Comparison of ENCODE assay signal across 11 mouse cellular contexts in the genomic region with DNA sequence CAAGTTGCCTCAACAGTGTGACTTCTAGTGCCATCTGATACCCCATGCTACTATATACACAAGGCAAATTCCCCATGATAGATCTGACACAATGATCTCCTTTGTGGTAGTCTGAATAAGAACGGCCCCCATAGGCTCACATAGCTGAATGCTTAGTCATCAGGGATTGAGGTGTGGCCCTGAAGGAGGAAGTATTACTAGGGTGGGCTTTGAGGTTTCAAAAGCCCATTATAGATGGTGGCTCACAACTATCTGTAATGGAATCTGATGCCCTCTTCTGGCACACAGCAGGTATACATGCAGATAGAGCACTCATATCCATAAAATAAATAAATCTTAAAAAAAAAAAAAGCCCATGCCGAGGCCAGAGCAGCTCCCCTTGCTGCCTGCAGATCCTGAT. TPM values are rescaled to one million over a fixed set of nuclear protein-coding genes. Genes with fewer than 3 reads are reported as not detected.
DNase-seq lines count a peak whose midpoint lies in the region; ATAC-seq and TF ChIP-seq lines count a peak whose summit lies in the region.
"Had no signal": no experiment of that assay in that cellular context is flagged by ENCODE, and none has a peak within 500 bp of the region (broad histone marks: within the 10 kb centered on the region; RNA-seq: fewer than 3 reads in every experiment).

No protein-coding gene starts in this region.

- H3K9me3 ChIP-seq in intestine, postnatal 0 days (ENCODE audit: control insufficient read depth), result no peaks in the 10 kb centered on the region
- H3K9me3 ChIP-seq in intestine, embryonic 16.5 days (ENCODE audit: control insufficient read depth, low read length), result no peaks in the 10 kb centered on the region
- H3K9me3 ChIP-seq: heart, embryonic 10.5 days had no signal

- peaks cover 25% of the 10 kb centered on the region for H3K36me3 ChIP-seq in intestine, postnatal 0 days (ENCODE audit: control insufficient read depth, insufficient read depth)
- H3K36me3 ChIP-seq in intestine, embryonic 16.5 days (ENCODE audit: control insufficient read depth, insufficient read depth, low read length), result 0 out of 2 replicates have a peak, but pooled peaks cover 4% of the 10 kb centered on the region

- 49% methylated on average over 2 of the region's 2 CpGs for WGBS in intestine, postnatal 0 days
- WGBS in intestine, embryonic 16.5 days, result 43% methylated on average over 2 of the region's 2 CpGs

- peak; percentile 46 for TF ChIP-seq CTCF in intestine, postnatal 0 days (IDR thresholded peaks at IDR 0.05; ENCODE audit: low read depth)

- no peaks in the 10 kb centered on the region for H3K4me1 ChIP-seq in intestine, postnatal 0 days (replicated peaks; ENCODE audit: control insufficient read depth, insufficient read depth, low read length)
- no peaks in the 10 kb centered on the region for H3K4me1 ChIP-seq in intestine, embryonic 16.5 days (ENCODE audit: control insufficient read depth, insufficient read depth, low read length)
- H3K4me1 ChIP-seq: heart, embryonic 10.5 days had no signal

- no peak overlapping the region for H3K4me3 ChIP-seq in intestine, postnatal 0 days (ENCODE audit: low read depth, low read length)
- H3K4me3 ChIP-seq in intestine, embryonic 16.5 days (ENCODE audit: low read length), result no peak overlapping the region
- H3K4me3 ChIP-seq: erythroblast, embryonic 14.5 days; heart, embryonic 10.5 days had no signal

- no peak overlapping the region for H3K4me2 ChIP-seq in intestine, postnatal 0 days (replicated peaks; ENCODE audit: low read depth)
- H3K4me2 ChIP-seq in intestine, embryonic 16.5 days (ENCODE audit: low read depth, low read length), result no peak overlapping the region
- H3K4me2 ChIP-seq: hindbrain, embryonic 14.5 days had no signal

- H3K27me3 ChIP-seq in intestine, postnatal 0 days (replicated peaks; ENCODE audit: control insufficient read depth, insufficient read depth, low read length), result no peaks in the 10 kb centered on the region
- H3K27me3 ChIP-seq in intestine, embryonic 16.5 days (replicated peaks; ENCODE audit: control insufficient read depth, insufficient read depth, low read length), result no peaks in the 10 kb centered on the region

- no peak; the same call in 1 of the 2 replicates for ATAC-seq in intestine, postnatal 0 days
- ATAC-seq in intestine, embryonic 16.5 days, result no peak
- ATAC-seq in common myeloid progenitor, adult 5-6 weeks (replicated peaks; ENCODE audit: low read depth, poor library complexity, severe bottlenecking), result peak; percentile 39; the same call in 1 of the 2 replicates

- H3K27ac ChIP-seq in intestine, postnatal 0 days (ENCODE audit: low read depth, low read length), result no peak overlapping the region
- H3K27ac ChIP-seq in intestine, embryonic 16.5 days (ENCODE audit: low read length), result no peak overlapping the region
- H3K27ac ChIP-seq: heart, embryonic 10.5 days; hindbrain, embryonic 14.5 days had no signal

- no peak overlapping the region for H3K9ac ChIP-seq in intestine, postnatal 0 days (ENCODE audit: low read depth, low read length)
- no peak overlapping the region for H3K9ac ChIP-seq in intestine, embryonic 16.5 days (ENCODE audit: low read depth, low read length)
- H3K9ac ChIP-seq: hindbrain, embryonic 14.5 days had no signal

- DNase-seq in thymus, postnatal 0 days (ENCODE audit: low spot score), result peak; percentile 49
- no peak for DNase-seq in thymus, postnatal 25 days
- DNase-seq in spleen, postnatal 36 days (ENCODE audit: low spot score in 2 of 2), result no peak
- no peak for DNase-seq in kidney, postnatal 10 days
- DNase-seq: cerebellum, postnatal 36 days had no signal

RNA-seq across cellular contexts. Expression of a gene that starts 9.6 kb away (rescaled TPM):
- polyA plus RNA-seq in intestine, postnatal 0 days (2015; fragmentation: Nextera tagmentation; extraction: Ambion mirVana), result 1.5 and 1.9 TPM in 2 replicates
- 1.8 and 2.4 TPM in 2 replicates for polyA plus RNA-seq in intestine, embryonic 16.5 days (2015; fragmentation: Nextera tagmentation; extraction: Ambion mirVana)
- 22.6 and 33.9 TPM in 2 replicates for polyA plus RNA-seq in thymus, postnatal 0 days (2015; fragmentation: Nextera tagmentation; extraction: Ambion mirVana)
- total RNA-seq in common myeloid progenitor, adult 5-6 weeks (2017), result 12.6 and 17.5 TPM in 2 replicates
